Mouse (Mus musculus) megakaryocyte progenitor cell, adult 5-6 weeks (primary cell): ENCODE measurements around the gene Smagp. TPM values are rescaled to one million over a fixed set of nuclear protein-coding genes. Genes with fewer than 3 reads are reported as not detected.

Source experiments
- ATAC-seq: replicated peaks from 2 replicates; pipeline ENCODE4 v1.8.0; 2016; ENCODE audit warnings: mild to moderate bottlenecking, moderate TSS enrichment, inconsistent platforms; ENCODE audit not compliant: poor library complexity
- total RNA-seq, 2 experiments: library from RNA; stranded (forward) in 1 of 2; stranded (reverse) in 1 of 2; fragments of 157-497, 149-512 nt in 1 of 2; fragments of 200-1000 nt in 1 of 2; gene quantifications; 2 replicates each; pipeline versions ENCODE4 v1.2.3 to v1.2.4; 2015 to 2017

The Smagp gene
- 0.64 and 1.1 TPM in 2 replicates for total RNA-seq (2015)
- total RNA-seq (2017): 0.71 TPM in 1 of 2 replicates, not detected in the other

DNA sequence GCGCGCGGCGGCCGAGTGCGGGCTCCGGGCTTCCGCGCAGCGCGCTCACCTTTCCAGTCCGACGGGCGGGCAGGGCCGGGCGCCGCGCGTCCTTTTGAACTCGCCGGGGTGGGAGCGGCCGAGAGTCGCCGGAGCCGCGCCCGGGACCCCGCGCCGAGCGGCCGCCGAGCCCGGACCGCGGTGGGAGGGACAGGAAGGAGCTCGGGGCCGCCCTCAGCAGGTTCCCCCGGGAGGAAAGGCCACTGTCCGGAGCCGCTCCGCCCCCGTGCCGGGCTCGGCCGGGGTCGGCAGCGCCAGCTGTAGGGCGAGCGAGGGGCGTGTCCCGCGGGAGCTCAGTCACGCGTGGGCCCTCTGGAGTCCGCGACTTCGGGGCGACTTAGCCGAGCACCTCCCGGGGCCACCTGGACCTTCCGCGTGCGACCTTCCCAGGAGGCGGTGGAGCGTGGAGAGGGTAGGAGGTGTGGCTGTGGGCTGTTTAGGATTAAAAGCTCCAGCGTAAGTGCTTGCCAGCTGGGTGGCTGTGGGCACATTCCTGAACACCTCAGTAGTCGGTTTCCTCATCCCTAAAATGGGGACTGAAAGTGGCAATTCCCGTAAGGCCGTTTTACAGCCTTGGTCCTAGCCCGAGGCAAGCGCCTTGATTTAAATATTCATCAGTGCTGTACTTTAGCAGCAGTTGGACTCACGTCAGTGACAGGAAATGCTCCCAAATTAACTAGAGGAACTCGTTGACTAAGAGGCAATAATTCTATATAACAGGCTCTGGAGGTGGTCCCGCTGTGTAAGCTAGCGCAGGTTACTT lies at the start of gene Smagp:
Gene Smagp, minus strand, starts transcription at position 241 of the 802 bp plus-strand sequence.
- peak; percentile 11; the same call in 1 of the 2 replicates for ATAC-seq

DNA sequence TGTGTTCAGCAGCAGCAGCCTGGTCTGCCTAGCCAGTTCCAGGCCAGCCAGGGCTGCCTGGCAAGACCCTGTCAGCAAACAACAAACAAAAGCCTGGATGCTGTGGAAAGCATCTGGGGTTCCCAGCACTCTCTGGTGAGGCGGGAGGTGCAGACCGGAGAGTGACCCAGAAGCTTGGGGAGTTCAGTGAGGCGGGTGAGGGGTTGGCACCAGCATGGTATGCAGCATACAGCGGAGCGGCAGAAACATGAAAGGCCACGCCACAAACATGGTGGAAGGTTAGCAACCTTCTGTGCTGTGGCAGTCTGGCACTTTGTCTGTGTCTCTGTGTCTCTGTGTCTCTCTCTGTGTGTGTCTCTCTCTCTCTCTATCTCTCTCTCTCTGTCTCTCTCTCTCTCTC lies 49.7 kb upstream of the Smagp start:
- ATAC-seq: no peak

DNA sequence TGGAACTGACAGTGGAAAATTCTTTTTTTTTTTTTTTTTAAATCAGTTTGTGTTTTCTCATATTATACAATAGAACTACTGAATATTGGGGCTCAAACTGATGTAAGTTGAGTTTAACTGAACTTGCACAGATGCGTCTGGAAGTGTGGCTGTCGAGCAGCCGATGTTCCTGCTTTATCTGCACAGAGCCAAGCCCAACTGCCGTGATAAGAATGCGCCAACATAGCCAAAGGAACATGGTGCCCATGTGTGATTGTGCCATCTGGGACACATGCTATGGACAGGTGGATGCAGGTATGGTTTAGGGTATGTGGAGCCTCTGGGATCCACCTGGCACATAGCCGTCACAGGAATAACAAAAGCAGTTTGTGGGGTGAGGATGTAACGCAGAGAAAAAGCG lies 49.1 kb upstream of the Smagp start:
- peak; percentile 64 for ATAC-seq

DNA sequence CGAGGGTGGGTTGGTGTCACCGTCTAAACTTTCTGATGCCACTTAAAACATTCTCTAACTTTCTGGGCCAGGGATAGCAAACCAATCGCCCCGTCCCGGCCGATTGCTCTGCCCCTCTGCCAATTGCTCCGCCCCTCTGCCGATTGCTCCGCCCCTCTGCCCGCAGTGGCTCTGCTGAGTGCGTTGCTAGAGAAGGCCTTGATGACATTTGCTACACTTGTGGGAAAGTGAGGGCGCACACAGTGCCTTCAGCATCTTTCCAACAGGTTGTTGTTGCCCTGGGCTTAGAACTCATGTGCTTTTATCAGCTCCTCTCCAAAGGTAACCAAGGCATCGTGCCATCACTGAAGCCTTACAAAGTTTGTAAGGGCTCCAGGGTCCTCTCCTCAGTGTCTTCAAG lies 48.5 kb upstream of the Smagp start:
- peak; percentile 55 for ATAC-seq

DNA sequence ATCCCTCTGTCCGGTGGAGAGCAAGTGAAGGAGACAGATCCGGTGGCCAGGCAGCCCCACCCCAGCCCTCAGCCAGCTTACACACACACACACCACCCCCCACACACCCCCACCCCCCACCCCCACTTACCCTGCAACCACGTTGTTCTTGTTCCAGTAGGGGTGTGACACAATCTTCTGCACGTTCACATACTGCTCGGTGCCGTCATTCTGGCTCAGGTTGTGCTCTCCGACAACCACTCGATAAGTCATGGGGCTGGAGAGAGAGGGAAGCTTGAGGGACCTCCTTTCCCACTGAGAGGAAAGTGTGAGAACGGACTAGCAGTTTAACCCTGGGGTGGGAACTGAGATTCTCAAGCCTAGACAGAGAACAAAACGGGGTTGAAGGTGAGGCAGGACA lies 47.7 kb upstream of the Smagp start:
- ATAC-seq: no peak

DNA sequence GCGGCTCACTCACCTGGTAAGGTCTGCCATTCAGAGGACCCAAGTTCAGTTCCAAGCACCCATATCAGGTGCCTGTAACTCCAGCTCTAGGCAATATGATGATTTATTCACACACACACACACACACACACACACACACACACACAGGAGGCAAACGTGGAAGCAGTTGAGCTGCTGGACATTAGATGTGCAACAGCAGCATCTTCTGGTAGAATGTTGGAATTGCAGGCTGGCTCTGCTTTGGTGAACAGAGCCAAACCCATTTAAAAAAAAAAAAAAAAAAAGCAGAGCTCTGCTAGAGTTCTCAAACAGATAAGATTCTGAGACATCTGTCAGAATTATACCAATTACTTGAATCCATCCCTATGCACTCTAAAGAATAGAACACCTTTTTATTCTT lies 46.3 kb upstream of the Smagp start:
- ATAC-seq: peak; percentile 63

DNA sequence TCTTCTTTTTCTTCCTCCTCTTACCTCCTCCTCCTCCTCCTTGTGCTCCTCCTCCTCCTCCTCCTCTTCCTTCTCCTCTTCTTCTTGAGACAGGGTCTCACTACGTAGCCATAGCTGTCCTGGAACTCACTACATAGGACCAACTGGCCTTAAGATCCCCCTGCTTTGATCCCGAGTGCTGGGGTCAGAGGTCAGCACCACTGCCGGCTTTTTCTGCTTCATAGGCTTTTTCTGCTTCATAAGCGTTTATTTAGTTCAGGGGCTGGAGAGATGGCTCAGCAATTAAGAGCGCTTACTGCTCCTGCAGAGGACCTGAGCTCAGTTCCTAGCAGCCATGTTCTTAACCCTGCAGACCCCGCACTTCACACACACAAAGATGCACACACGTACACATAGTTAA lies 45.0 kb upstream of the Smagp start:
- ATAC-seq: no peak

DNA sequence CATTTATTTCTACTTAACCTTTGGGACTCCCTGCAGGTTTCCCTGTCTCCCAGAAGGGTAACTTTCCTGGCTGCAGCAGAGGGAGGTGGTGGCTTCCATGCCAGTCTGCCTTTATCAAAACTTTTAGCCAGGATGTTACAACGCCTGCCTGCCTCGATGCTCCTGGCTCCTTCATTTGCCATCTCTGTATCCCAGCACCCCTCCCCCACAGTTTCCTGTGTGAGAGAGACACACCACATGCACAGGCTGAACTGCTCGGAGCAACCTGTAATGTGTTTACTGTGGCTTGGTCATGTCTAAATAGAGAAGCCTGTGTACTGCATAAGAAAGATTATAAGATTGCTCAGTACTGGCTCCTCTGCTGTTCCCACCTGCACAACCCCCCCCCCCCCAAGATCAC lies 43.6 kb upstream of the Smagp start:
- no peak for ATAC-seq

DNA sequence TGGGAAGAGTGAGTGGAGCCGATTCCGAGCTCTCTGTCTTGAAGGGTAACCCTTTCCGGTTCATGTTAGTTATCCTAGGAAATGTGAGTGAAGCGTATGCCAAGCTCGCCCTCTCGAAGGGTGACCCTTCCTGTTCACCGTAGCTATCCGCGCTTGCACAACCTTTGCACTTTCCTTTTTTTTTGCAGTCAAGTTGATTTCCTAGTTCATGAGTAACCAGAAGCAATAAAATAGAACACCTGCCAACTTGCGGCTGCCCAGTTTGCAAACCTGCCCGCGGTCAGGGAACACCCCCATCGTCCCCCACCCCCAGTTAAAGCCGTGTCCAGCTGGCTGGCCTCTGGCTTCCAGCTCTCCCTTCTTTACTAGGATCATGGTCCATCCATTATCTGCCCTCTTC lies 42.3 kb upstream of the Smagp start:
- ATAC-seq: no peak

DNA sequence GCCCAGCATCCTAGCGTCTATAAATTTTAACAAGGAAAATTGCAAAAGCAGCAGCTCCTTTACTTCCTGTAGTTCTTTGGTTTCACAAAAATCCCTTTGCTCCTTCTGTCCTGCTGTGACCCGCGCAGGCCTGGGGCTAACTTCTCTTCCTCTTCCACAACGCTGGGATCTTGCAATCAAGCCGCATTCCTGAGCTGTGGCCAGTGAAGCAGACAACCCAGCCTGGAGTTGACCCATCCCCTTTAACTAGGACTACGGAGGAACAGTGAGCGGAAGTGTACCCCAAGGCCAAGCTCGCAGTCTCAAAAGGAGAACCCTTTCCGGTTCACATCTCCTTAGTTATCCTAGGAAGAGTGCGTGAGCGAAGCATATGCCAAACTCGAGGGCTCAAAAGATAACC lies 41.8 kb upstream of the Smagp start:
- peak; percentile 32 for ATAC-seq

DNA sequence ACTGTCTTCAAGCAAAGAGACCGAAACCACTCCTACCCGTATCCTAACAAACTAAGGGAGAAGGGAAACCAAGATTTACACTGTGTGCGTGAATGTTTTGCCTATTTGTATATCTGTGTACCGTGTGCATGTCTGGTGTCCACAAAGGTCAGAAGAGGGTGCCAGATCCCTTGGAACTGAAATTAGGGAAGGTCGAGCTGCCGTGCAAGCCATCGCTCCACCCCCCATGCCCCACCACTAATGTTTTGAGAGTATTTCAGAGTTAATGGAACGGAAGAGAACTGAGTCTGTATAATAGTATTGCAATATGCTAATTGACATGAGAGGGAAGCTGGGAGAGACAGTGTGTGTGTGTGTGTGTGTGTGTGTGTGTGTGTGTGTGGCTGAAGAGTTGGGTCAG lies 40.9 kb upstream of the Smagp start:
- ATAC-seq: peak; percentile 36

DNA sequence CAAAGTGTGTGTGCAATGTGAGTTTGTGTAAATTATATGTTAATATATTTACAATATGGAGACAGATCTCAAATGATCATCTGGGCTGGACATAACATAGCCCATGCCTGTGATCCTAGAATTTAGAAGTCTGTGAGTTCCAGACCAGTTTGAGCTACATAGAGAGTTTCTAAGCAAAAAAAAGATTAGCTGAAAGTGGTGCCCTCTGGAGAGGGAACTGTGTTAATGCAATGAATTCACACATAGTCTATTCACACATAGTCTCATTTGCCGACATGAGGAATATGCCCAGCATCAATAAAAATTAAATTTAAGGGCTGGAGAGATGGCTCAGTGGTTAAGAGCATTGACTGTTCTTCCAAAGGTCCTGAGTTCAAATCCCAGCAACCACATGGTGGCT lies 39.8 kb upstream of the Smagp start:
- no peak for ATAC-seq

DNA sequence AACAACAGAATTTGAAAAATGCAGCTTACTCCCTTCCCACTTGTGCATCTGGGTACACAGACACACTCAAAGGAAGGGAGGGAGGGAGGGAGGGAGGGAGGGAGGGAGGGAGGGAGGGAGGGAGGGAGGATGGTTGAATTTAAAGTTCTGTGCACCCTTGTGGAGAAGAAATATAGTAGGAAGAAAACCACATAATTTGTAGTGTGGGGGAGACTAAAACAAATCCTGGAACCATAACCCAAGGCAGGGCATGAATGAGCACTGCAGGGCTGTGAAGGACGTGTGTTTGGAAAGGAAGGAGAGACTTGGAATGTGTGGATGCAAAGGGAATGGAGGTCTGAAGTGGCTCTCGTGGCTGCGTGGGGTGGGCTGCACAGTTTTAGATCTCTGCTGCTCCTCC lies 38.7 kb upstream of the Smagp start:
- no peak for ATAC-seq

DNA sequence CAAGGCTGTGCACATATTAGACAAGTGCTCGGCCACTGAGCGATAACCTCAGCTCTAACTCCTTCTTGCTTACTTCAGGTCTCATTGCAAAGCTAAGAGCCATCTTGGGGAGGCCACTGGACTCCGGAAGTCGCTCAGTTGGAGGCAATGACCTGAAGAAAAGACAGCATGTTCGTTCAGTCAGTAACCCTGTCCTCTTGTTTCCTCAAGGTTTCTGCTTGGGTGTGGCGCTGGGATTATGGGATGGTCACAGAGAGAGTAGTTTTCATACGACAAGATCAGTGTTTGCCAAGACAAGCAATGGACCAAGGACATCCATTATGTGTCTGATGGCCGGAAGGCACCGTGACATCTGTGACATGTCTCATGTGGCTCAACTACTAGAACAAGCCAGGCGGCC lies 37.8 kb upstream of the Smagp start:
- ATAC-seq: no peak

DNA sequence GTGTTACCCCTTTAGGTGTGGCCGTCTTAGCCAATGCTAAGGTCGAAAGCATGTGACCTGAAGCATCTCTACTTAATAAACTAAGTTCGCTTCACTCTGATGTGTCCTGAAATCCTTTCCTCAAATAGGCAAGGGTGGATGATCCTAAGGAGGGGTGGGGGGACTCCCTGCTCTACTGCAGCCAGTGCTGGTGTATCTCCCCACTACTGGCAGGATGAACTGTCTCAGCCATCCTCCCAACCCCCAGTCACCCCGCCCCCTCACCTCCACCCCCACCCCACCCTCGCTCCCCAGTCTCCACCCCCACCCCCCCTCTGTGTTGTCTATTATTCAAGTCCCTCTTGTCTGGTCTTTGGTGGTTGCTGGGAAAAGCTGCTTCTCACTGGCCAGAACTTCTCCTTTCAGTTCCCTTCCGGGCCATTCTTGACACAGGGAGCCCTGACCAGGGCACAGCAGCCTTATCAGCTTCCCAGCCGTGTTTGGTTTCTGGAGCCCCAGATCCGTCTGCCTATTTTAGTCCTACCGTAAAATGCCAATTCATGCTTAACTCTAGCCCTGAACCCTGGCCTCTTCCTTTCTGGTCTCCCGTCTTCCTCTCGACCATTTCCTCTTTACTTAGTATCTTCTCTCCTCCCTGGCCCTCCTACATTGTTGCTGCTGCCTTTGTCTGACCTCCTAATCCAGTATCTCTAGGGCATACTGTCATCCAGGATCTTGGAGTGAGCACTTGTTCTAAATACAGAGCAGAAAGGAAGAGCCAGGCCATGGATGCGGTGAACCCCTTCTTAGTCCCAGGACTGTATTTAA lies 37.0 kb upstream of the Smagp start:
- ATAC-seq: peak; percentile 63

DNA sequence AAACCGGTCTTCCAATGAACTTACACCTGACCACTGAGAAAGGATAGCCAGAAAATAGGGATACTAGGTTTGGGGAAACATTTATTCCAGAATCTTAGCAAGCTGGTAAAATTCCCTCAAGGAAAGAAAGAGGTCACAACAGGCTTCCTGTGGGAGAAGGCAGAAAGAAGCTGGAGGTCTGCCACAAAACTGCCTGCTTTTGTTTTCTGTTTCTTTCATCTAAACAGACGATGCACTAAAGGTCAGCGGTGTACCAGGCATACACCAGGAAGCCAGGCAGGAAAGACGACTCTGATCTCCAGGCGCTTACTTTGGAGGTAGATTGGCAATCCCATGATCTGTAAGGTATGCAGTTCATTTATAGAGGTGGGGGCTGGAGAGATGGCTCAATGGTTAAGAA lies 34.1 kb upstream of the Smagp start:
- ATAC-seq: no peak

DNA sequence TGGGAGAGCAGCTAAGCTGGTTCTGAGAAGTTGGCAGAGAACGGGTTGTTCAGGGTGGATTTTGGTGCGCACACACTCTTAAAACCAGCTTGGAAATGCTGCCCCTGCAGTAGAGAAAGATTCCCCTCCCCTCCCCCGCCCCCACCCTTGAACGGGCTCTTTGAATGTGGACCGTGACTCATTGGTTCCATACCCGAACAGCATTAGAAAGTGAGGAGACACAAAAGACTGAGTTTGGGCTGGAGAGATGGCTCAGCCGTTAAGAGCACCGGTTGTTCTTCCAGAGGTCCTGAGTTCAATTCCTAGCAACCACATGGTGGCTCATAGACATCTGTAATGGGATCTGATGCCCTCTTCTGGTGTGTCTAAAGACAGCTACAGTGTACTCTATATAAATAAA lies 33.3 kb upstream of the Smagp start:
- no peak for ATAC-seq

DNA sequence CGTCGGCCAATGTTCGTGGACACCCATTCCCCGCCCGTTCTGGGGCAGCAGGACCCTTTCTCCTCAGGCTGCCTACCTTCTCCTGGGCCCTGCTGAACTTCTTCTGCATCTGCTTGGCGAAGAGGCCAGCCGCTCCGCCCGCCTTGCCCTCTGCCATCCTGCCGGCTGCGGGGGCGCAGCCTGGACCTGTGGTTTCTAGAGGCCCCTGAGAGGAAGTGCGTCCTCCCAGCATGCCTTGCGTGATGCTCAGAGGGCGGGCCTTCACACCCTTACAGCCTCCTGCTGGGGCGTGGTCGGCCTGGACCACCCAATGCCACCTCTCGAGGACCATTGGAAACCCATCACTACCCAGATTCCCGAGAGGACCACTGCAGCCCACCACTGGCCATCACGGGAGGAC lies 32.6 kb upstream of the Smagp start, which contains the start of gene Bin2:
Gene Bin2, minus strand, starts transcription at position 217 of the 400 bp plus-strand sequence.
- peak; percentile 71 for ATAC-seq

DNA sequence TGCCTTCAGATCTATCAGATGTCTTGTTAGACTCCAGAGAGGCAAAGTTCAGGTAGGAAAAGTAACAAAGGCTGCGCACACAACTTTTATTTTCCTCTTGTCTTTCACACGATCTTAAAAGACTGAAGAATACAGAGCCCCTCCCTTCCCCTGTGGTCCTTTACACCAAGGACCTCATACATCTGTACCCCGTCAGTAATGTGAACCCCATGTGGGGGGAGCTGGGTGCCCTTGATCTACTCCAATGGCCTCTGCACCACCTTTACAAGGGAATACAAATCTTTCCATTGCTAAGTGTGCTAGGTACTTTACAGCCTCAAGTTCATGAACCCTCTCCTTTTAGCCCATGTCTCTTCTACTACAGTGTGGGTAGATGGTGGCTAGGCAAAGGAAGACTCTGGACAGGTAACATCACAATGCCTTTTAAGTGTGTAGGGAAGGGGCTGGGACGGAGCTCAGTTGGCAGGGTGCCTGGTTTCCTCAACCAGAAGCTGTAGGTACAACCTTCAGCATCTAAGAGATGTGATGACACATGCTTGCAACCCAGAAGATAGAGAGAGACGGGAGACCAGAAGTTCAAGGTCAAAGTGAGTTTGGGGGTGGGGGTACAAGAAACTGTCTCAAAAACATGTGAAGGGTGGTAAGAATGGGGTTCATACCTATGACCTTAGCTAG lies 31.3 kb upstream of the Smagp start:
- no peak for ATAC-seq

DNA sequence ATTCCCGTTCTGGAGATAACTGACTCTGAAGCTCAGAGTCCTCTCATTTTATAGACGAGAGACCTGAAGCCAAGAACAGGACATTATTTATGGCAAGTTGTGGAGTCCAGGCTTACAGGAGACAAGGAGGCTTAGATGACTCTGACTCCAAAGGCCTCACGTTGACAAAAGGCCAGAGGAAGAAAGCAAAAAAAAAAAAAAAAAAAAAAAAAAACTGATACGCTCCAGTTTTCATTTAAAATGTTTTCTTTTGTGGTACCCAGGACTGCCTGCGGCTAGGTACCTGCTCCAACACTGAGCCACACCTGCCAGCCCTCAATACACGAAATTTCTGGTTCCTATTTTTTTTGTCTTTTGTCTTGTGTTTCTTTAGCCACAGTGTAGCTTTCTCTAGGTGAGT lies 30.7 kb upstream of the Smagp start:
- ATAC-seq: no peak

DNA sequence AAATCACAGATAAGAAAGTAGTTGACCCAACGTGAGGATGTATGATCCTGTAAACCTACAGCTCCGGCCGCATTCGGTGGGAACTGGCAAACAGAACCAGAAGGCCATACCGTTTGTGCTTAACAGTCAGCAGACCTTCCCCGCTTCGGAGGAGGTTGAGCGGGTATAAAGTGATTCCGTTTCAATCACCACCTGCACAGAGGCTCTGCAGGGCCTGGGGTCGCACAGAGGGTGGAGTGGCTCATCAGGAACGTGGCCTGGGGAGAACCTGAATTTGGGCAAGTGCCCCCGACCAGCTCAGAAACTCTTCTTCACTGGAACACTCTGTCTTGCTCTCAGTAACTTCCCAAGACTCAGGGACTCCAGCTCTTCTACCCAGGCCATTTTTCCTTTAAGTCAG lies 30.1 kb upstream of the Smagp start:
- ATAC-seq: no peak
